Mouse (Mus musculus) lung, adult 18-20 months (tissue): Measurements from ENCODE around the gene Lman1l.
A peak's percentile ranks its signal among the peaks of the same experiment; 100 is the strongest.

ENCODE experiments used
- DNase-seq, 2 experiments: peaks; one replicate each; pipeline ENCODE4 v3.0.0; 2022; ENCODE audit warnings: mixed read lengths in 2 of 2

The Lman1l gene

DNA sequence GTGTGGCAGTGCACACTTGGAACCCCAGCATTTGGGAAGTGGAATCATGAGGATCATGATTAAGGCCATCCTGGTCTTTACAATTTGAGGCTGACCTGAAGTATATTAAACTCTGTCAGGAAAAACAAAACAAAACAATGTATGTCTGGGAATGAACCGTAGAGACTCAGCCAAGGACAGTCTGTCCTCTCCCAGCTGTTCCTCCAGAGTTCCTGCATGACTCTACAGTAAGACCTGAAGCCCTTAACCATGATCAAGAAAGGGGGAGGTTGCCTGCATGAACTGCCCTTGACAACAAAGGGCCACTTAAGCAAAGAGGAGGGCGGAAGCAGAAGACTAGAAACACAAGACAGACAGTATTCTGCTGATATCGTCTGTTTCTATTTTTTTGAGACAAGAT, 45.0 kb downstream of the Lman1l start:
- no peak for DNase-seq

DNA sequence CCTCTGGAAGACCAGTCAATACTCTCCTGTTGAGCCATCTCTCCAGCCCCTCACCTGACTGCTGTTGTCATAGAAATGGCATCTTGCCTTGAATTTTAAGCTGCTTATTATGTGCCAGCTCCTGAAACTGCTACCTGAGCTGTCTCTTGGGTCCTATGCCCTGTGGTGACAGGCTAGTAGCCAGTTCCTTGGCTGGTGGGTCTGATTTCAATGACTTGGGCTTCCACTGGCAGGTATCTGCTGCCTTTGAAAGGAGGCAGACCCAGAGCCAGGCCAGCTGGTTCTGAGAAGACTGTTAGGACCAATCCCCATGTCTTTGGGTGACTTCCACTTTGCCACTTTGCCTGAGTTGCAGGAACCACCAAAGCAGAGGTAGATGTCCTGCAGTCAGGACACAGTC, 46.2 kb downstream of the Lman1l start:
- DNase-seq, result no peak

DNA sequence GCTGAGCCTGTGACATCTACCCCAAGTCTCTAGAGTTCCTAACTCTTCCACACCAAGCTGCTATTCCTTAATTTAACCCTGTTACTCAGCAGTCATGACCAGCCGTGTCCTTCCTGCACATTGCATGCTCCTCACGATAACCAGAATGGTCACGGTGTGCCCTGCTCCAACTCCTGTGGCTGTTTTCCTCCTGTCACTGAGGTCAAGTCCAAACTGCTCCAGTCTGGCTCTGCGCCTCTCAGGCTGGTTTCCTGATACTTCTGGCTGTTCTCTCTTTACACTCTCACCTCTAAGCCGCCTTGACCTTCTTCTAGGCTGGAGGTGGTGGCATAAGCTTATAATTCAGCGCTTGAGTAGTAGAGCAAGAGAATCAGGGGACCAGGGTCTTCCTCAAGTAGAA, 52.1 kb downstream of the Lman1l start:
- no peak for DNase-seq

DNA sequence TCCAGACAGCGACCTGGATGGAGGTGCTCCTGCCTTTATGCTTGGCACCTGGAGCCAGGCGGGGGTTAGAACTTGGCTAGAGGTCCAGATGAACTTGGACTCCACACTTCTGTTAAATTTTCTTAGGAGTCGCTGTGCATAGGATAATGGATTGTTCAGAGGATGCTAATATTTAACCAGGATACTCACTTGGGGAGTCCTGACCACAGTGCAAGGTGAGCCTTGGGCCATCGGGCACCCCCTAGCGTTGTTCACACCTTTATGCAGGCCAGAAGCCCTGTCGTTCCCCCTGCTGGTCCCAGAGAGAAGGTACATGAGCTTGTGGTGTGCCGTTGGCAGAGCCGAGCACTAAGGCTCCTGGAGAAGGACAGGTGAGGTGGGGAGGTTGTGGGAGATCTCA, 53.7 kb downstream of the Lman1l start:
- no peak for DNase-seq

DNA sequence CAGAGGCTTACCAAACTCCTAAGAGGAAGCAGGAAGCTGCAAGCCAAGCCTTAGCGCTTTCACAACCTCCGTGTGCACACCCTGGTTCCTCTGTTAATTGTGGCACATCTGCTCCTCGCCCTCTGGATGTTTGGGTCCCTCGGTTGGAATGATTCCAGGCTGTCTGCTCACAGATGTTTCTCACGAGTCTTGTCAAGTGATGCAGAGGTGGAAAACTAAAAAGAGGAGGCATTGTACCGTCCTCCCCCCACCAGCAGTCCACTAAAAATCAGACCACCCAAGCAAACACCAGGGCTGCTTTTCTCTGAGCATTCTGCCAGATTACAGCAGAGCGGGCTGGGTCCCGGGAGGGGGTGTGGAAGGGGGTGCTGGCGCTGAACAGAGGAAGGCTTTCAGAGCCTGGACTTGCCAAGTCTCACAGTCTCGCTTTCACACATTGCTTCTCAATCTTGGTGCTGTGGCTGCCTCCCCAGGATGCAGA, 54.8 kb downstream of the Lman1l start:
- DNase-seq, result peak; percentile 49 to 56

DNA sequence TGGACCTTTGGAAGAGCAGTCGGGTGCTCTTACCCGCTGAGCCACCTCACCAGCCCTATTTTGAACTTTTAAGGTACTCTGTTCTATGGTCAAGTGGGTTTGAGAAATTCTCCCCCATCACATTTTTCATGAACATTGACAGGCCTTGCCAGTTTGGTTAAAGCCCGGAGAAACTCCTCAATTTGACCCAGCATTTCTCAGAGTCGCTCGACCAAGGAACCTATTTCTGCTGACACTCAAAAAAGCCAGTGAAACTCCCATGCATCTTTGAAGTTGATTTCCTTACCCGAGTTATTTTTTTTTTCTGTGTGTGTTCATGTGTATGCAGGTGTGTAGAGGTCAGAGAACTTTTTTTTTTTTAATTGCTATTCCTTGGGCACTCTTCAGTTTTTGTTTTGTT, 56.0 kb downstream of the Lman1l start:
- DNase-seq, result no peak

DNA sequence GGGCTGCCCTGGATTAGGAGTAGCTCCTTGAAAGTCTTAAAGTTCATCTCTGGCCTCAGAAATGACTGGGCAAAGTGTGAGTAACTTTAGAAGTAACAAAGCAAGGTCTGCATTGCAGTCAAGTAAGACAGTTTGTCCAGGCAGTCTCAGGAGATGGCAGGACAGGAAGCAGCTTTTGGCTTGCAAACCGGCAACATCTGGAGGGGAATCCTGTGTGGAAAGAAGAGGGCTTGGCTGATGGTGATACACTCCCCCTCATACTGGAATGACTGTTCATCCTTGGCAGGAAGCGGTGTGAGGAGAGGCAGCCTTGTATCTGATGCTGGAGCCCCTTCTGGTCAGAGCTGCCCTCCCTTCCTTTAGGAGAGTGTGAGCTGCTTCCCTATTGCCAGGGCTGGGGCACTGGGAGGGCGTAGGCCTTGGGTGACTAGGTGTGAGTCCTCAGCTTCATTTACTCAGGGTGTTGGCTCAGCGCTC, 57.6 kb downstream of the Lman1l start:
- peak; percentile 48 to 68 for DNase-seq

DNA sequence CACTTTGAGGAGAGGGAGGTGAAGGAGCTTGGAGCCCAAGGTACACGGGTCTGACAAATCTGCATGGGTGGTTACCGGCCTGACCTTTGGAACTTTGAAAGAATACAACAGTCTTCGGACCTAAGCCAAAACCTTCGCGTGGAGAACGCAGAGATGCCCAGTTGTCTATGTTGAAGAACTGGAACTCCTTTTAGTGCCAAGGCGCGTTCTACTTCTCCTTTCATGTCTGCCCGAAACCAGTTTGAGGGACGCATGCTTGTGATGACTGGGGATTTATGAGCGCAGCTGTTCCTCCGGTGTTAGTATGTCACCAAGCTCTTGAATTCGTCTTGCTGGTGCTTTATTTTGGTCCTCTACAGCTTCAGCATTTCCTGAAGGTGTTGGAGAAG, 58.9 kb downstream of the Lman1l start:
- DNase-seq, result peak in 1 of 2 experiments; percentile 23

DNA sequence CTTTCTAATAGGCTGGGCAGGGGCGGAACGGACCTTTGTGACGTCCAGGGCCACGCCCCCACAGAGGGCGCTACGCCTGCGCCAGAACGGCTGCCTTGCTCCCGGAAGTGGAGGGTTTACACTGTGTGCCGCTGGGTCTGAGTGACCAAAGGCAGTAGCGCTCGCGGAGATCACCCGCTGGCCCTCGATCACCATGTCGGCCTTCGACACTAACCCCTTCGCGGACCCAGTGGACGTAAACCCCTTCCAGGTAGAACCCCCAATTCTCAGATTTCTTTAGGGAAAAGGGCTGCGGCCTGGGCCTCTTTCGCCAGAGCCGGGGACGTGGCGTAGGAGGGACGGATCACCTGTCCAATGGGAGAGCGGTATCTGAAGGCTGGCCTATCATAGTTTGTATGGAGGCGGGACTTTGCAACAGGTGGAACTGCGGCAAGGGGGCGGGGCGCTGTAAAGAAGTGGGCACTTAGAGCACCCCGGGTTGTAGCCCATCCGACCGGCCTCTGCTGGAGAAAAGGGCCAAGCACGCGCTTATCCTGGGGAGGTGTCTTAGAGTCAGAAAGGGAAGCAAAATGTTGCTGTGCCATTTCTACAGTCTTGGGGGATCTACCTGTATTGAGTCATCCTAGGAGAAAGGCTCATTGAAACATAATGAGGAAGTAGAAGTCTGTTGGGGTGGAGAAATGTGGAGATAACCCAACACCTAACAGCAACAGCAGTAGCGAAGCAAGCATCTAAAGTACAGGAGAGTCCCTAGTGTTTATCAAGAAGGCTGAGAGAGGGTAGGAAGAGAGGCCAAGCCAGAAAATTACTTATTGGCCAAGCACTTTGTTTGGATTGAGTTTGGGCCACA, 59.5 kb downstream of the Lman1l start, which contains the start of gene Scamp2:
Gene Scamp2 (plus strand): TSS at position 83 of the 850 bp plus-strand sequence.
- peak; percentile 94 to 95 for DNase-seq

DNA sequence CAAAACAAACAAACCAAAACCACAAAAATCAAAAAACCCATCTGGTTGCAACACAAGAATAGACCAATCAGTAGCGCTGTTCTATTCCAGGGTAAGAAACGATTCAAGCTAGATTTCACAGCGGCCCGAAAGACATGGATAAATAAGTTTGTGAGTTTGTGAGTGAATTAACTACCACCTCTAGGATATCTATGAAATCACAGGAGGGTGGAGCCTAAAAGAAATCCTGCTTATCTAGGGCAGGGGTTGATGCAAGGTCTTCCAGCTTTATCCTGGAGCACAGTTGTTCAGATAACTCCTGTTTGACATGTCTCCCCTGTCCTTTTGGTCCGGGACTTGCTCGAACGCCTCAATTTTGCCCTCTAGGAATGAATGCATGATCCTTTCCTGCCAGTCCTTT, 60.3 kb downstream of the Lman1l start:
- DNase-seq, result no peak

DNA sequence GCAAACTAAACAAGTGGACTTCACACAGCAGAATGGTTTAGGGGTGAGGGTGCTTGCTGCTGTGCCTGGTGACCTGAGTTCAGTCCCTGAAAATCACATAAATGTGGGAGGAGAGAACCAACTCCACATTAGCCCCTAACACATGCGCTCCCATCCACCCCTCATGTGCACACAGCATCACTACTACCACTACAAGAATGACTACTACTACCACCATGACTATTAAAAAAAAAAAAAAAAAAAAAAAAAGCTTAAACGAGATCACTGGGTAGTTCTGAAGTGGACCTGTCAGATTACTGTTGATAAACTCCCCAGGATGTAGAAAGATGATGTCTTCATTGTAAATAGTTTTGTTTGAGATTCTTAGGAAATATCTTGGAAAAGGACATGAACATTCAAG, 61.0 kb downstream of the Lman1l start:
- no peak for DNase-seq

DNA sequence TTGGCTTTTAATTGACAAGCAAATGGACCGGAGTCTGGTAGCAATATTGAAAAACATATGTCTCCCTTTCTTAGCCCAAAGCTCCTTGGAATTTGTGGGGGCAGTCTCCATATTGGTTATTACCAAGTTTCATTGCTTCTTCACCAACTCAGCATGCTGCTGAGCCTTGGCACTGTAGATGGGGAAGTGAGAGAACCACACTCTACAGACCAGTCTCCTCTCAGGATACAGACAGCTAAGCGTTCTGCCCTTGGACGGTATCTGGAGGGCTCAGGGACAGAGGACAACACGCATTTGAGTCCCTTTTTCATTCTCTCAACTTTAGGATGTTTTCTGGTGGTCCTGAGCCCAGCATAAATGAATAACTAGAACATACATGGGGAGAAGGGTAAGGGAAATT, 61.9 kb downstream of the Lman1l start:
- no peak for DNase-seq

DNA sequence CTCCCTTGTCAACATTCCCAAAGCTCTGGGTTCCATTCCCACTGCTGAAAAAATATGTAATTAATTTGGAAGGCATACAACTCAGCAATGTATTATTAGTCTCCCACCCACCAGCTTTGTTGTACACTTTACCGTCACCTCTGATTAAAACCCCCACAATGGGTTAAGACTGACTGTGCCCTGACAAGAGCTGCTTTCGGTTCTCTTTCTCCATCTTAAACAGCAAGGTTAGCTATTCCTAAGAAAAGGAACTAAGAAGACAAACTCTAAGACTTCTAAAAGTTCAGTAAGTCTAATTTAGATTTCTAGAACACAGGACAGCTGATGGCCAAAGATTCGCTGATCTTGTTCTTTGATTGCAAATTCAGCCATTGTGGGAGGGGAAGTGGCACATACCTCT, 63.4 kb downstream of the Lman1l start:
- DNase-seq, result no peak
